Mouse (Mus musculus) testis, postnatal 14 days (tissue): ENCODE measurements around the gene Sfswap.

Source experiments
- DNase-seq: peaks from one replicate; pipeline ENCODE4 v3.0.0; 2021; ENCODE audit warnings: low spot score

Gene Sfswap

DNA sequence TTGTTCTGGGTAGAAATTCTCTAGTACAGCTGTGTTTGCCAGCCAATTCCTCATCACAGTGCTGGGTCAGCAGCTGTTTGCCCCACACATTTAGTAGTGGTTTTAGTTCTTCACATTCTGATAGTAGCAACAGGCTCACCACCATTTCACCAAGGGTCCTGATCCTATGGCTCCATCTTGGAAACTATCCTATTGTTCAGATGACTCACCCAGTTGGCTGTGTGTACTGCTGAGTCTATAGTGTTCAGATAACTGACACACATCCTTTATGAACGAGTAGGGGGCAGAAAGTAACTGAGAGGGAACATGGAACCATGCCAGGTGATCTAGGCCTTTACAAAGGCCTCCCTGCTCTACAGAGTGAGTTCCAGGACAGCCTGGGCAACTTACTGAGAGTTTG is 28.6 kb downstream of the Sfswap start:
- no peak for DNase-seq

DNA sequence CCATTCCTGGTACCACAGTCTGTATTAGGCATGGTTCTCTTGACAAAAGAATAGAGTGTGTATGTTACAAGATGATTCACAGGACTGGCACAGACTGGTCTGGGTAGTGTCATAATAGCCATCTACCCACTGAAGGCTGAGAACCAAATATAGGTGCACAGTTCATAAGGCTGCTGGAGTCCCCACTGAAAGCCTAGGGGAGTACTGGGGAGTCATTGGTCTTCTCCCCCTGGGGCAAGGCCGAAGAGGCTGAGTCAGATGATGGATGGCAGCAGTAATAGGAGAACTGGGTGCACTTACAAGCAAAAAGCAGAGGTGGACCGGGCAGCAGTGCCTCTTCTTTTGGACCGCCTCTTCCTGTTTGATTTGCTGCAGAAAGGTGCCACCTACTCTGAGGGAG is 32.7 kb downstream of the Sfswap start:
- DNase-seq: no peak

- peak; percentile 45 for DNase-seq
Observed at GRCm38 (mm10) chr5:129534500-129534899, 33.5 kb downstream of the Sfswap start.

GRCm38 (mm10) chr5:129535021-129535420 is 34.0 kb downstream of the Sfswap start:
- no peak for DNase-seq

- DNase-seq: no peak
Observed at GRCm38 (mm10) chr5:129535431-129535830, 34.4 kb downstream of the Sfswap start.

DNA sequence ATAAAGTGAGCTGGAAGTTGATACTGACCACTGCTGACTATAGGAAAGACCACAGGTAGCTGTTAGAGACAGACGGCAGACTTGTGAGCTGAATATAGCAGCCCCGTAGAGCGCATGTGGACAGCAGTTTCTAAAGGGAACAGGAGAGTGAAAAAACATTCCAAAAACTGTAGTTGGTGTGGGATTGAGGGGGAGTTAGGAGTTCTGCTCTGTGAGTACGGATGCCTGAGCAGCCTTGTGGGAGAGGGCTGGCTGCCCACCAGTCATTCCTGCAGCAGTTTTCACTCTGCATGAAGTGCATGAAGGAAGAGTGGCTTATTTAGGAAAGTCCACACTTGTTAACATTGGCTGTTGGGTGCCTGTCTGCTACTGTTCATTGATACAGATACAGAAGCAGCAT is 37.8 kb downstream of the Sfswap start:
- no peak for DNase-seq

- no peak for DNase-seq
Observed at GRCm38 (mm10) chr5:129542236-129542635, 41.2 kb downstream of the Sfswap start.

GRCm38 (mm10) chr5:129545787-129546186 is 44.8 kb downstream of the Sfswap start:
- DNase-seq: no peak

- no peak for DNase-seq
Observed at GRCm38 (mm10) chr5:129549716-129550115, 48.7 kb downstream of the Sfswap start.

DNA sequence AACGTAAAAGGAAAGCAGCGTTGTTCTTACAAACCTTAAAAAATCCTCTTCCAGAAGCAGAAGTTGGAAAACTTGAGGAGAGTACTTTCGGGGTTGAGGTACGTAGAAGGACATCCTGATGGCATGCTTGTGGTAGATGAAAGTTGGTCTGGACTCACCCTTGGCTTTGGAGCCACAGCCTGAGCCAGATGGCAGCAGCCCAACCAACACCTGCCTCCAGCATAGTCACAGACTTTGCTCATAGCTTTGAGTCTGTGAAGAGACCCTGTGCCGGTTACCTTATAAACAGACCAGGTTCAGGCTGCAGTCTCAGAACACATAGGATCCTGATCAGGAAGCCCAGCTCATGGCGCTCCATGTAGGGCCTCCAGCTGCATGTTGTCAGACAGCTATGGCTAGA is 49.8 kb downstream of the Sfswap start:
- DNase-seq: no peak

DNA sequence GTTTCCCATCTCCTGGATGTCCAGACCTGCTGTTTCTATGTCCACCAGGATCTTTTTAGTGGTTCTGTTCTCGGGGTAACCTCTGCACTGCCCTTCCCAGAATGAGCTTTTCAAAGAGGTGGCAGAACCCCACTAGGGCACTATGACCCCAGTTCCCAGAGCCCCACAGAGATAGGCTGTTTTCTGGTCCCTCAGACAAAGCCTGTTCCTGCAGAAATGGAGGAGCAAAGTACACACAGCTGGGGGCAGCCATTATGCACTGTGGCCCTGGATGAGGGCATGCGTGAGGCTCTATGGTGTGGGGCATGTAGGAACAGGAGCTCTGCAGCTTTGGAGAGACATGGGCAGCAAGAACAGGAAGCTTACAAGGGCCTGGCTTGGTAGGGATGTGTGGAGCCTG is 51.0 kb downstream of the Sfswap start:
- no peak for DNase-seq

GRCm38 (mm10) chr5:129553642-129554041 is 52.6 kb downstream of the Sfswap start:
- DNase-seq: no peak

- no peak for DNase-seq
Observed at GRCm38 (mm10) chr5:129558591-129558990, 57.6 kb downstream of the Sfswap start.

- no peak for DNase-seq
Observed at GRCm38 (mm10) chr5:129559283-129559682, 58.3 kb downstream of the Sfswap start.

DNA sequence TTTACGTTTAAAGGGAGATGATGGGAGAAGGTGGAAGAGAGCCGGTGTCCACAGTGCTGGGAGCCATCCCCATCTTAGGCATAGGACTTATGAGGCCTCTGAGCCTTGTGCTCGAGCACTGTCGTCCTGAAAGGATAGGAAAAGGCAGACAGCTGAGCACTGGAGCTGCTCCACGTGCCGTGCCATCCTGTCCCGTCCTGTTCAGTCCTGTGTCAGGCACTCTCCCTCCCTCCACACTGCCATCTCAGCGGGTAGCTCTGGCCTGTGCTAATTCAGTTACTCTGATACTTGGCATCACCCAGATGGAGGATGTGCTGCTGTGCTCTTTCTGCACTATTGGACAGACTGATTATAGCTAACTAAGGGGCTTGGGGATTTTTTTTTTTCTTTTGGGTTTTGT is 61.3 kb downstream of the Sfswap start:
- DNase-seq: no peak

GRCm38 (mm10) chr5:129568596-129568995 is 67.6 kb downstream of the Sfswap start:
- DNase-seq: no peak

- DNase-seq: no peak
Observed at GRCm38 (mm10) chr5:129578201-129578600, 77.2 kb downstream of the Sfswap start.

GRCm38 (mm10) chr5:129580046-129580445 is 79.0 kb downstream of the Sfswap start:
- DNase-seq: no peak

- no peak for DNase-seq
Observed at GRCm38 (mm10) chr5:129580572-129580971, 79.6 kb downstream of the Sfswap start.

GRCm38 (mm10) chr5:129581015-129581414 is 80.0 kb downstream of the Sfswap start:
- DNase-seq: no peak

DNA sequence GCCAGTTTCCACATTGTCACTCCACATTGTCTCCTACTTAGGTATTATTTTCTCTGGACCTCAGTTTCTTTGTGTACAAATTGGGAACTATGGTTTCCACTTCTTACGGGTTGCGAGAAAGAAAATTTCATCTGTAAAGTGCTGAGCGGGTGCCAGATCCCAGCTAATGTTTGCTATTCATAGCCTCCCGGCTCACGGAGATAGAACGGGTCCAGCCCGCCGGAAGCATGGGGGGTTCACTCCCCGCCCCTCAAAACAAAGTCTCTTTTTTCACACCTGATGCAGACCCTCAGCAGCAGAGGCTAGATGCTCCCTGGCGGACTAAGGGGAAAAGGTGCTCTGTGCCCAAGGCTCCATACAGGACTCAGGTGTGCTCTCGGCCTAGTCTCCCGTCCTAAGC is 82.3 kb downstream of the Sfswap start:
- DNase-seq: no peak

- peak; percentile 84 for DNase-seq
Observed at GRCm38 (mm10) chr5:129583761-129584582, 83.0 kb downstream of the Sfswap start, which contains the start of gene Mmp17. Gene Mmp17 (plus strand): TSS chr5:129584169.

DNA sequence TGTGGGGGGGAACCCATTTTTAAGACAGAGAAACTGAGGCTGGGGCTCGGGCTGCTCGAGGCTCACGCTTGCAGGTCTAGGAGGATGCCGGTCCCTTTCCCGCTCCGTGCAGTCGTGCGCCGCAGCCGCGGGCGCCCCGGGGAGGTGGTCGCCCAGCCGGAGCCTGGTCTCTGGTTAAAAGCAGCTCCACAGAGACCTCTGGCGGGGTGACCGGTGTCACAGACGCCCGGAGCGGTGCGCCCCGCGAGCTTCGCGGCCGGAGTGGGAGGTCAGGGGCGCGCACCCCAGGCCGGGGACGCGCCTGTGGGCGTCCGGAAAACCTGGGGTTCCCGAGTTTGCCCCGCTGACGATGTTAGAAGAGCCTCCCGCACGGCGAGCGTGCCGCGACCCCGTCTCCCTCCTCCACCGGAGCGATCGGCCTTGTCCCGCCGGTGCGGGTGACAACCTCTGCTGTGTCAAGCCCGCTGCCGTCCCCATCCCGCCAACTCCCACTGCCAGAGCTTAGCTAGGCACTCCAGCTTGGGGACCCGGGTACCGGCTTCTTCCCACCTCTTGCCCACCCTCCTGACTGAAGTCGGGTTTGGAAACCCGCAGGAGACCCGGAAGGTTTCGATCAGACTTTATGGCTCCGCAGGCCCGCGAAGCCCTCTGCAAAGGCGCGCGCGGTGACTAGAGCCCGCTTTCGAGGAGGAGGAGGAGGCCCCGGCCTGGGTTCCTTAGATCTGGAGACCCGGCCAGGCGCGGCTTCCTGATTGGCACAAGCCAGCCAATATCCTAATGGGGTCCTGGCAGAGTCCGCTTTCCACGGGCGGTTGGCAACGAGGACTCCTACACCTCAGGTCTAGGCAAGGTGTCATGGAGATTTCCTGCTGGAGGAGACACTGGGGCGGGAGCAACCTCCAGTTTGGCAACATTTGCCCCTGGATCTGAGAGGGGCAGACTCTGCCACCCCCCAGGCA is 83.8 kb downstream of the Sfswap start:
- DNase-seq: no peak
